Mouse (Mus musculus): ENCODE data around the gene Gm19345. TPM values are rescaled to one million over a fixed set of nuclear protein-coding genes. Genes with fewer than 3 reads are reported as not detected.

Gene Gm19345
- polyA plus RNA-seq, 1 experiment from 2014 or later: 0.27 TPM

DNA sequence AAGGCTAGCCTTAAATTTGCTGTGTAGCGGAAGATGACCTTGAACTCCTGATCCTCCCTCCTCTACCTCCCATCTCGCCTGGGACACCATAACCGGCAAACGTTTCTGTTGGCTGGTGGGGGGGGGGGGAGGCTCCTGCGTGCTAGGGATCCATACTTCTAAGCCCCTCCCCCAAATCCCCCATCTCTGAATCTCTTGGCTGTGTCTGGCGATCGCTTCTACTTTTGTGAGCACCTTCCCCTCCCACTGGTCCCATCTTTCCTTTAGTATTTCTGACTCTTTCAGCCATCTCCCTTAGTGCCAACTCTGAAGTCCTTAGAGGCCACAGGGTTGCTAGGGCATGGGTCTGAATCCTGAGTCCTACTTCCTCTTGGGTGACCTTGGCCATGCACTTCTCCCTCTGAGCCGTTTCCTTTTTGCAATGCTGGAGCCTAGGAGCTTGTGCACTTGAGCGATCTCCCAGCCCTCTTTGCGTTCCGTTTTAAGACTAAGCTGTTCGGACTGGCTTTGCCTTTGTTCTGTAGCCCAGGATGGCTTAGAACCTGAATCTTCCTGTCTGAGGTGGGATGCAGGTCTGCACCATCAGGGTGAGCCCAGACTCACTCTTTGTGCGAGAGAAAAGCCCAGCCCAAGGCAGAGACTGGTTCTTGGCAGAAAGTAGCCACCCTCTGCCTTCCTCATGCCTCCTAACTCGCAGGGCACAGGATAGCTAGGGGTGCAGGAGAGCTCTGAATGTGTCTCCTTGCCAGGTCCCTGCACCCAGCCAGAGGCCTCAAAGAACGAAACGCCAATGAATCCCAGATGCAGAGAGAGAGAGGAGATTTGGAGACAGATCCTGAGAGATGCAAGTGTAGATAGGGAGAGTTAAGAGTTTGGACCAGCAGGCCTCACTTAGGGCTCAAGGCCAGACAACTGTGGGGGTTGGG, 28.3 kb upstream of the Gm19345 start:
- peak; percentile 8; the same call in 1 of the 2 replicates for ATAC-seq
- Histone ChIP-seq H3K4me1 (ENCODE audit: control insufficient read depth, insufficient read depth, low read length) (peaks cover 45% of the 10 kb centered on the region), H3K4me2 (ENCODE audit: low read depth, low read length) (peak overlapping the region; percentile 85), H3K9ac (ENCODE audit: low read depth, low read length) (peak overlapping the region; percentile 46), H3K4me3 (ENCODE audit: low read length) (no peak overlapping the region; the same call in none of the 2 replicates), H3K36me3 (ENCODE audit: control insufficient read depth, insufficient read depth, low read length) (0 out of 2 replicates have a peak, but pooled peaks cover 2% of the 10 kb centered on the region), H3K9me3 (ENCODE audit: control insufficient read depth, low read length) (no peaks in the 10 kb centered on the region), H3K27ac (ENCODE audit: low read length) (peak overlapping the region; percentile 95), H3K27me3 (replicated peaks; ENCODE audit: control insufficient read depth, insufficient read depth, low read length) (0 out of 2 replicates have a peak, but pooled peaks cover 3% of the 10 kb centered on the region)
- 24% methylated on average over 16 of the region's 16 CpGs for WGBS

DNA sequence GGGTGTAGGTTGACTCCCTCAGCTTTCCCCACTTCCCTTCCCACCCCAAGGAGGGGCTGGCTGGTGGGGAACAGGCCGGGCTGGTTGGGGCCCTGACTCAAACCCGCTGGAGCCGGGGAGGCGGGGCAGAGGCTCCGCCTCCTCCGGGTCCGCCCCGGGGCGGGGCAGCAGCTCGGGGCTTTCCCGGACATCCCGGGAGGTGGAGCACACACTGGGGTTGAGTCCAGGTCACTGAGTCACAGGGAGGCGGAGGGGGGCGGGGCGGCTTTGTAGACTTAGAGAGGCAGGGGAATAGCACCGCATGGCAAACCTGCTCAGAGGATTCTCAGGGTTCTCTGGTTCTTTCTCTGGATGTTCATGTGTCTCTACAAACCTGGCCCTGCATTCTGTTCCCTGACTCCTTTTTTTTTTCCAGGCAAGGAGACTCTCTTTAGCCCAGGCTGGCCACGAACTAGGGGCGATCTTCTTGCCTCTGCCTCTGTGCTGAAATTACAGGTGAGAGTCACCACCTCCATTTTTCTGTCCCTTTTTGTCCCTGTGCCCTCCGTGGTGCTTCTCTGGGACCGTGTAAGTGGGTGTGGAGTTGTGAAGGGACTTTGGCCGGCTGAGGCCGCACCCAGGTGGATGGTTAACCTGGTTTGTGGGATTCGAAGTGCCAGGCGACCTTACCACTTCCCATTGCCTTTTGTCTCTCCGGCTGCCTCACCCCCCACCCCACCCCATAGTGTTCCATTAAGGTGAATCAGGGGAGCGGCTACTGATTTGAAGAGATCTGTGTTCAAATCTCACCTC, 27.4 kb upstream of the Gm19345 start:
- peak; percentile 88 for ATAC-seq
- Histone ChIP-seq H3K4me1 (ENCODE audit: control insufficient read depth, insufficient read depth, low read length) (peaks cover 42% of the 10 kb centered on the region), H3K4me3 (ENCODE audit: low read length) (peak overlapping the region; percentile 28), H3K9ac (ENCODE audit: low read depth, low read length) (peak overlapping the region; percentile 62), H3K27me3 (replicated peaks; ENCODE audit: control insufficient read depth, insufficient read depth, low read length) (0 out of 2 replicates have a peak, but pooled peaks cover 3% of the 10 kb centered on the region), H3K36me3 (ENCODE audit: control insufficient read depth, insufficient read depth, low read length) (0 out of 2 replicates have a peak, but pooled peaks cover 2% of the 10 kb centered on the region), H3K27ac (ENCODE audit: low read length) (peak overlapping the region; percentile 95), H3K9me3 (ENCODE audit: control insufficient read depth, low read length) (peaks cover 3% of the 10 kb centered on the region; the same call in 1 of the 2 replicates), H3K4me2 (ENCODE audit: low read depth, low read length) (peak overlapping the region; percentile 57)
- 13% methylated on average over 26 of the region's 26 CpGs for WGBS

DNA sequence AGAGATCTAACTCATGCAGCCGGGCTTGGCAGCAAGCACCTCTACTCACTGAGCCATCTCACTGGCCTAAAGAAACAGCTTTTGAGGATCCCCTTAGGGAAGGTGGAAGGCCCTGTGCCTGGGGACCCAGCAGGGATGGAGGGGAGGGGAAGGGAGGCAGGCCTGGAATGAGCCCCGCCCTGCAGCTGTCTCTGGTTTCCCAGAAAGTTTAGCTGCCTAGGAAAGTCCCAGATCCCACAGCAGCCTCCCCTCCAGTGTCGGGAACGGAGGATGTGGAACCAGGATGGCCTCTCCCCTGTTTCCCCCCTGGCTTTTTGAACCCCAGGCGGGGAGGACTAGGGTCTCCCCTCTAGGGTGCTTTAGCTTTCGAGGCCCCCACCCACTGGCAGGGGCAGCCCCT, 25.0 kb upstream of the Gm19345 start:
- ATAC-seq: no peak
- Histone ChIP-seq H3K36me3 (ENCODE audit: control insufficient read depth, insufficient read depth, low read length) (no peaks in the 10 kb centered on the region), H3K9ac (ENCODE audit: low read depth, low read length) (peak overlapping the region; percentile 33; the same call in 1 of the 2 replicates), H3K4me3 (ENCODE audit: low read length) (no peak overlapping the region), H3K9me3 (ENCODE audit: control insufficient read depth, low read length) (peaks cover 3% of the 10 kb centered on the region; the same call in 1 of the 2 replicates), H3K27me3 (replicated peaks; ENCODE audit: control insufficient read depth, insufficient read depth, low read length) (0 out of 2 replicates have a peak, but pooled peaks cover 3% of the 10 kb centered on the region), H3K4me1 (ENCODE audit: control insufficient read depth, insufficient read depth, low read length) (peaks cover 55% of the 10 kb centered on the region), H3K4me2 (ENCODE audit: low read depth, low read length) (no peak overlapping the region), H3K27ac (ENCODE audit: low read length) (peak overlapping the region; percentile 15; the same call in 1 of the 2 replicates)
- 35% methylated on average over 6 of the region's 6 CpGs for WGBS

DNA sequence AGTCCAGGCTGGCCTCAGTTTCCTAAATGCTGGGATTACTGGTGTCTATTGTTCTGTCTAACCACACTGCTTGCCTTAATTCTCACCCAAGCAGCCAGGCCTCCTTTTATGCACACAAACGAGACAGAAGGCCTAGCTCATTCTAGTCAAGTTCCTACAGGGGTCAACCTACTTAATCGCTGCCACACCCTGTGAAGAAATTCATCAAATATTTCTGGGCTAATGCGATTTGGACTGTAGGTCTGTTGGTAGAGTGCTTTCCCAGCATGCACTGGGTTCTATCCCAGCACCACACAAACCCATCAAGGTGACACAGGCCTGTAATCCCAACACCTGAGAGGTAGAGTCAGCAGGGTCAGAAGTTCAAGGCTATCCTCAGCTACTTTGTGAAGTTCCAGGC, 22.1 kb upstream of the Gm19345 start:
- Histone ChIP-seq H3K4me3 (ENCODE audit: low read length) (no peak overlapping the region), H3K4me2 (ENCODE audit: low read depth, low read length) (no peak overlapping the region), H3K4me1 (ENCODE audit: control insufficient read depth, insufficient read depth, low read length) (peaks cover 35% of the 10 kb centered on the region), H3K9me3 (ENCODE audit: control insufficient read depth, low read length) (peaks cover 3% of the 10 kb centered on the region; the same call in 1 of the 2 replicates), H3K9ac (ENCODE audit: low read depth, low read length) (no peak overlapping the region), H3K27me3 (replicated peaks; ENCODE audit: control insufficient read depth, insufficient read depth, low read length) (no peaks in the 10 kb centered on the region), H3K36me3 (ENCODE audit: control insufficient read depth, insufficient read depth, low read length) (no peaks in the 10 kb centered on the region), H3K27ac (ENCODE audit: low read length) (no peak overlapping the region)
- ATAC-seq: no peak
- 83% methylated on average over 3 of the region's 3 CpGs for WGBS

DNA sequence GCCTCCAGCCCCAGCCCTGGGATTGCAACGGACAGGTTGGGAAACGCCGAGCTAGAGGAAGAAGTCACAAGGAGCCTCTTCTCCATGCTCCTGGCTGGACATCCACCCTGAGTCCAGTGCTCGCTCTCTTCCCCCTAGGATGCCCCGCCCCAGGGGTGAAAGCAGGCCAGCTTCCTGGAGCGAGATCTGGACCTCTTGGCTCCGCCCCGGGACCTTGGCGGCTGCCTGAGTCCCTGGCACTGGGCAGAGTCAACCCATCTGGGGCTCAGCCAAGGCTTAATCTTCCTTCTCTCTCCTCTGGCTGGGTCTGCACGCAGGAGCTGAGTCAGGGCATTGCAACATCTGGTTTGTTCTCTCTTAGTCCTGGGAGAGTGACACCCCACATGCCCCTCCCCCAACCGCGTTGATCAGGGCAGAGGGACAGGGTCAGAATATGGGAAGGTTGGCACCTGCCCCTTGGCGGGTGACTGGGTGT, 21.1 kb upstream of the Gm19345 start:
- peak overlapping the region; percentile 32; the same call in 1 of the 2 replicates for H3K4me2 ChIP-seq (ENCODE audit: low read depth, low read length)
- WGBS: 27% methylated on average over 13 of the region's 13 CpGs
- peaks cover 30% of the 10 kb centered on the region for H3K4me1 ChIP-seq (ENCODE audit: control insufficient read depth, insufficient read depth, low read length)
- H3K27ac ChIP-seq (ENCODE audit: low read length): peak overlapping the region; percentile 53
- H3K4me3 ChIP-seq (ENCODE audit: low read length): no peak overlapping the region
- H3K9ac ChIP-seq (ENCODE audit: low read depth, low read length): peak overlapping the region; percentile 44
- peaks cover 3% of the 10 kb centered on the region; the same call in 1 of the 2 replicates for H3K9me3 ChIP-seq (ENCODE audit: control insufficient read depth, low read length)
- no peaks in the 10 kb centered on the region for H3K27me3 ChIP-seq (replicated peaks; ENCODE audit: control insufficient read depth, insufficient read depth, low read length)
- H3K36me3 ChIP-seq (ENCODE audit: control insufficient read depth, insufficient read depth, low read length): no peaks in the 10 kb centered on the region
- peak; percentile 90 for ATAC-seq

DNA sequence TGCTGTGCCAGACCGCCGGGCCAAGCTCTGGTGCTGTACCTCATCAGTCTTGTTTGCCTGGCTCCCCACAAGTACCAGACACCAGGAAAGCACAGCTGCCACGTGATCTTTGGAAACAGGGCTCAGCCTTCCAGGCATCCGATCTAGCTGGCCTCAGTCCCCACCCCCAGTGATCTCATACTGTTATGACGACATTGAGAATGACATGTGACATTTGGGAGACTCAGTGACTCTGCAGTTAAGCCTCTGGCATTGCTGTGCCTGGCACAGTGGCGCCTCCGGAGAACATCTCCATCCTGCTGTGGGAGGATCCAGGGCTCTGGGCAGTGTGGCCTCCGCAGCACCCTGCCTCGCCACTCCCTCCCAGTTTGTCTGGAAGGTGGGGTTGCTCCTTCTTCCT, 20.0 kb upstream of the Gm19345 start:
- peak; percentile 31 for ATAC-seq
- Histone ChIP-seq H3K27ac (ENCODE audit: low read length) (no peak overlapping the region; the same call in 1 of the 2 replicates), H3K4me3 (ENCODE audit: low read length) (no peak overlapping the region), H3K9ac (ENCODE audit: low read depth, low read length) (no peak overlapping the region), H3K27me3 (replicated peaks; ENCODE audit: control insufficient read depth, insufficient read depth, low read length) (no peaks in the 10 kb centered on the region), H3K9me3 (ENCODE audit: control insufficient read depth, low read length) (peaks cover 3% of the 10 kb centered on the region; the same call in 1 of the 2 replicates), H3K4me2 (ENCODE audit: low read depth, low read length) (no peak overlapping the region), H3K4me1 (ENCODE audit: control insufficient read depth, insufficient read depth, low read length) (peaks cover 24% of the 10 kb centered on the region), H3K36me3 (ENCODE audit: control insufficient read depth, insufficient read depth, low read length) (no peaks in the 10 kb centered on the region)
- WGBS: 36% methylated on average over 9 of the region's 9 CpGs

DNA sequence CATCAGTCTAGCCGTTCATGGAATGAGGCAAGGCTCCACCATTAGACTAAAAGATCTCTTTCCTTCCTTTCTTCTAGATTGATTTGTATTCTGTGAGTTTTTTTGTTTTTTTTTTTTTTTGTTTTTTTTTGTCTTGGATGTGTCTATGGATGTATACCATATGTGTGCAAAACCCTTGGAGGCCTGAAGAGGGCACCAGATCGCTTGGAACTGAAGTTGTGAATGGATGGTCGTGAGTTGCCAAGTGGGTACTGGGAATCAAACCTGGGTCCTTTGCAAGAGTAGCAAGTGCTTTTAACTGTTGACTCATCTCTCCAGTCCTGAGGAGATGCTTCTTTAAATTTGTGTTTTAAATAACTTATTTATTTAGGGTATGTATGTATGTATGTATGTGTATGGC, 17.7 kb upstream of the Gm19345 start:
- H3K4me3 ChIP-seq (ENCODE audit: low read length): no peak overlapping the region
- peaks cover 3% of the 10 kb centered on the region; the same call in 1 of the 2 replicates for H3K9me3 ChIP-seq (ENCODE audit: control insufficient read depth, low read length)
- H3K4me2 ChIP-seq (ENCODE audit: low read depth, low read length): no peak overlapping the region
- no peaks in the 10 kb centered on the region for H3K36me3 ChIP-seq (ENCODE audit: control insufficient read depth, insufficient read depth, low read length)
- peaks cover 21% of the 10 kb centered on the region for H3K4me1 ChIP-seq (ENCODE audit: control insufficient read depth, insufficient read depth, low read length)
- WGBS: 69% methylated on average over 3 of the region's 3 CpGs
- no peaks in the 10 kb centered on the region for H3K27me3 ChIP-seq (replicated peaks; ENCODE audit: control insufficient read depth, insufficient read depth, low read length)
- ATAC-seq: no peak
- no peak overlapping the region for H3K27ac ChIP-seq (ENCODE audit: low read length)
- no peak overlapping the region for H3K9ac ChIP-seq (ENCODE audit: low read depth, low read length)

DNA sequence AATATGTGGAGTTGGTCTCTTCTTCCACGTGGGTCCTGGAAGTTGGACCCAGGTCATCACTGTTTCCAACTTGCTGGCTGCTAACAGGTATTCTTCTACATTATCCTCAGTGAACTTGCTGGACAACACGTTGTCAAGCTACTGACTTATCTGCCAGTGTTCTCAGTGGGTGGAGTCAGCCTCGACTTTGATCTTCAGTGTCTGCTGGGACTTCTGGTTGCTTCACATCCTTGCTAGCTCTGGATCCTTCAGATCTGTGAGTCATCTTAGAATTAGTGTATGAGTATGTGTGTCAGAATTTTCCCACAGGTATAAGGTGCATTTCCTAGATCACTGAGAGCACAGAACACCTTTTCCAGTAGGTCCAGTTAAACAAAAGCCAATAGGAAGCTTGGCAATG, 15.0 kb upstream of the Gm19345 start:
- Histone ChIP-seq H3K36me3 (ENCODE audit: control insufficient read depth, insufficient read depth, low read length) (no peaks in the 10 kb centered on the region), H3K27me3 (replicated peaks; ENCODE audit: control insufficient read depth, insufficient read depth, low read length) (no peaks in the 10 kb centered on the region), H3K9me3 (ENCODE audit: control insufficient read depth, low read length) (no peaks in the 10 kb centered on the region), H3K27ac (ENCODE audit: low read length) (0 out of 2 replicates have a peak overlapping the region, but pooled peaks have one; percentile 21), H3K4me3 (ENCODE audit: low read length) (no peak overlapping the region), H3K9ac (ENCODE audit: low read depth, low read length) (no peak overlapping the region), H3K4me1 (ENCODE audit: control insufficient read depth, insufficient read depth, low read length) (0 out of 2 replicates have a peak, but pooled peaks cover under 1% of the 10 kb centered on the region), H3K4me2 (ENCODE audit: low read depth, low read length) (no peak overlapping the region)
- peak; percentile 68 for ATAC-seq
- WGBS: 52% methylated on average over 3 of the region's 3 CpGs
